Mouse (Mus musculus) limb, embryonic 15.5 days (tissue): ENCODE measurements around the gene Gm10974. TPM values are rescaled to one million over a fixed set of nuclear protein-coding genes. Genes with fewer than 3 reads are reported as not detected.

Source experiments
- ATAC-seq: fragments of 200-750 bp; cut with Nextera tagmentation; 2 replicates; pipeline ENCODE4 v1.8.0; 2017; ENCODE audit warnings: low read depth, moderate TSS enrichment; ENCODE audit not compliant: insufficient number of reproducible peaks, low FRiP score, low TSS enrichment
- H3K27ac ChIP-seq: fragments of 300-500 bp; sonication (generic); 2 replicates; pipeline ENCODE4 v1.5.1; 2015; ENCODE audit warnings: moderate library complexity, mild to moderate bottlenecking, inconsistent platforms
- H3K27me3 ChIP-seq: fragments of 300-500 bp; sonication (generic); 2 replicates; pipeline ENCODE4 v1.6.1; 2015; ENCODE audit warnings: inconsistent platforms
- H3K36me3 ChIP-seq: fragments of 300-500 bp; sonication (generic); 2 replicates; pipeline ENCODE4 v1.6.1; 2015; ENCODE audit warnings: inconsistent platforms
- H3K4me1 ChIP-seq: fragments of 300-500 bp; sonication (generic); 2 replicates; pipeline ENCODE4 v1.6.1; 2015; ENCODE audit warnings: inconsistent platforms
- H3K4me2 ChIP-seq: fragments of 300-500 bp; sonication (generic); 2 replicates; pipeline ENCODE4 v1.6.1; 2015; ENCODE audit warnings: mild to moderate bottlenecking, inconsistent platforms
- H3K4me3 ChIP-seq: fragments of 300-500 bp; sonication (generic); 2 replicates; pipeline ENCODE4 v1.5.1; 2015; ENCODE audit warnings: mild to moderate bottlenecking, inconsistent platforms
- H3K9ac ChIP-seq: fragments of 300-500 bp; sonication (generic); 2 replicates; pipeline ENCODE4 v1.6.1; 2015; ENCODE audit warnings: inconsistent platforms
- H3K9me3 ChIP-seq: fragments of 300-500 bp; sonication (generic); 2 replicates; pipeline ENCODE4 v1.6.1; 2016; ENCODE audit warnings: inconsistent platforms
- WGBS: fragments of 180-500 bp; shearing (Covaris S2); methylation state at CpG from one replicate; pipeline ENCODE4 v1.1.7; 2015; 5-methylcytosine and 5-hydroxymethylcytosine counted together
- polyA plus RNA-seq: library from polyadenylated mRNA; unstranded; fragments of >200 nt; fragmentation: Nextera tagmentation; extraction: Ambion mirVana; gene quantifications from 2 replicates; pipeline ENCODE4 v1.2.1, GENCODE M21; 2015

Gm10974 gene
- polyA plus RNA-seq: not detected in 2 replicates

GRCm38 (mm10) chr7:66365904-66366303, at the start of gene Gm10974:
TSS of gene Gm10974 (plus strand) at chr7:66365905.
- Histone ChIP-seq H3K4me1 (peaks cover 14% of the 10 kb centered on the region; the same call in 1 of the 2 replicates), H3K9ac (no peak within 1 kb of the TSS), H3K4me2 (no peak within 1 kb of the TSS), H3K27ac (peak within 1 kb of the TSS; percentile 11; the same call in 1 of the 2 replicates), H3K36me3 (peaks cover 6% of the 10 kb centered on the region; the same call in 1 of the 2 replicates), H3K27me3 (no peaks in the 10 kb centered on the region), H3K9me3 (no peaks in the 10 kb centered on the region), H3K4me3 (no peak within 1 kb of the TSS)
- WGBS: 34% methylated on average over 2 of the region's 2 CpGs
- no peak for ATAC-seq

- no peak overlapping the region for H3K4me2 ChIP-seq
- peaks cover 4% of the 10 kb centered on the region; the same call in 1 of the 2 replicates for H3K36me3 ChIP-seq
- no peaks in the 10 kb centered on the region for H3K9me3 ChIP-seq
- H3K27me3 ChIP-seq: no peaks in the 10 kb centered on the region
- ATAC-seq: no peak
- no peak overlapping the region for H3K4me3 ChIP-seq
- H3K9ac ChIP-seq: no peak overlapping the region
- peak overlapping the region; percentile 76 for H3K27ac ChIP-seq
- peaks cover 10% of the 10 kb centered on the region for H3K4me1 ChIP-seq
- WGBS: 32% methylated on average over 6 of the region's 6 CpGs
Measured at GRCm38 (mm10) chr7:66318147-66318546, 47.6 kb upstream of the Gm10974 start.

- 31% methylated on average over 5 of the region's 5 CpGs for WGBS
- H3K9ac ChIP-seq: no peak overlapping the region
- no peak overlapping the region for H3K4me3 ChIP-seq
- peaks cover 14% of the 10 kb centered on the region for H3K4me1 ChIP-seq
- no peaks in the 10 kb centered on the region for H3K36me3 ChIP-seq
- H3K27ac ChIP-seq: peak overlapping the region; percentile 40; the same call in 1 of the 2 replicates
- H3K4me2 ChIP-seq: no peak overlapping the region
- no peaks in the 10 kb centered on the region for H3K27me3 ChIP-seq
- no peaks in the 10 kb centered on the region for H3K9me3 ChIP-seq
- ATAC-seq: no peak
Measured at GRCm38 (mm10) chr7:66320996-66321395, 44.7 kb upstream of the Gm10974 start.

- ATAC-seq: no peak
- Histone ChIP-seq H3K4me1 (peaks cover 14% of the 10 kb centered on the region), H3K4me3 (no peak overlapping the region), H3K27ac (peak overlapping the region; percentile 47; the same call in 1 of the 2 replicates), H3K27me3 (no peaks in the 10 kb centered on the region), H3K4me2 (no peak overlapping the region), H3K9ac (no peak overlapping the region), H3K36me3 (no peaks in the 10 kb centered on the region), H3K9me3 (no peaks in the 10 kb centered on the region)
- 62% methylated on average over 9 of the region's 9 CpGs for WGBS
Measured at GRCm38 (mm10) chr7:66323252-66324015, 42.3 kb upstream of the Gm10974 start.

- Histone ChIP-seq H3K36me3 (no peaks in the 10 kb centered on the region), H3K4me2 (no peak overlapping the region), H3K9me3 (no peaks in the 10 kb centered on the region), H3K9ac (no peak overlapping the region), H3K4me1 (peaks cover 18% of the 10 kb centered on the region), H3K27me3 (no peaks in the 10 kb centered on the region), H3K27ac (no peak overlapping the region), H3K4me3 (no peak overlapping the region)
- 64% methylated on average over 3 of the region's 3 CpGs for WGBS
- no peak for ATAC-seq
Measured at GRCm38 (mm10) chr7:66325419-66326053, 40.2 kb upstream of the Gm10974 start.

- Histone ChIP-seq H3K9ac (no peak overlapping the region), H3K4me2 (no peak overlapping the region), H3K36me3 (peaks cover under 1% of the 10 kb centered on the region; the same call in 1 of the 2 replicates), H3K27ac (no peak overlapping the region), H3K4me1 (peaks cover 17% of the 10 kb centered on the region), H3K9me3 (no peaks in the 10 kb centered on the region), H3K27me3 (no peaks in the 10 kb centered on the region), H3K4me3 (no peak overlapping the region)
- 91% methylated on average over 2 of the region's 2 CpGs for WGBS
- no peak for ATAC-seq
Measured at GRCm38 (mm10) chr7:66327516-66327915, 38.2 kb upstream of the Gm10974 start.

GRCm38 (mm10) chr7:66330610-66331009, 35.1 kb upstream of the Gm10974 start:
- no peak overlapping the region for H3K9ac ChIP-seq
- no peak overlapping the region for H3K4me2 ChIP-seq
- H3K9me3 ChIP-seq: no peaks in the 10 kb centered on the region
- no peak overlapping the region for H3K4me3 ChIP-seq
- 67% methylated on average over 9 of the region's 9 CpGs for WGBS
- H3K27ac ChIP-seq: no peak overlapping the region
- H3K36me3 ChIP-seq: peaks cover 16% of the 10 kb centered on the region; the same call in 1 of the 2 replicates
- peaks cover 11% of the 10 kb centered on the region for H3K4me1 ChIP-seq
- no peaks in the 10 kb centered on the region for H3K27me3 ChIP-seq
- no peak for ATAC-seq

- H3K4me3 ChIP-seq: no peak overlapping the region
Measured at GRCm38 (mm10) chr7:66332340-66332739, 33.4 kb upstream of the Gm10974 start.

GRCm38 (mm10) chr7:66333906-66334500, 31.7 kb upstream of the Gm10974 start:
- WGBS: 85% methylated on average over 4 of the region's 4 CpGs
- H3K27ac ChIP-seq: no peak overlapping the region
- H3K36me3 ChIP-seq: peaks cover 16% of the 10 kb centered on the region; the same call in 1 of the 2 replicates
- H3K9ac ChIP-seq: no peak overlapping the region
- no peak overlapping the region for H3K4me3 ChIP-seq
- no peaks in the 10 kb centered on the region for H3K27me3 ChIP-seq
- no peak overlapping the region for H3K4me2 ChIP-seq
- H3K4me1 ChIP-seq: peaks cover 10% of the 10 kb centered on the region; the same call in 1 of the 2 replicates
- no peaks in the 10 kb centered on the region for H3K9me3 ChIP-seq
- no peak for ATAC-seq

More at GRCm38 (mm10) chr7:66332340-66332739, 33.4 kb upstream of the Gm10974 start:
- no peak for ATAC-seq
- peaks cover 10% of the 10 kb centered on the region; the same call in 1 of the 2 replicates for H3K4me1 ChIP-seq
- no peak overlapping the region for H3K27ac ChIP-seq
- 90% methylated on average over 8 of the region's 8 CpGs for WGBS
- H3K27me3 ChIP-seq: no peaks in the 10 kb centered on the region
- no peak overlapping the region for H3K4me2 ChIP-seq
- H3K36me3 ChIP-seq: peaks cover 16% of the 10 kb centered on the region; the same call in 1 of the 2 replicates
- no peak overlapping the region for H3K9ac ChIP-seq
- H3K9me3 ChIP-seq: no peaks in the 10 kb centered on the region

- WGBS: 91% methylated on average over 2 of the region's 2 CpGs
- no peak for ATAC-seq
- Histone ChIP-seq H3K4me1 (peaks cover 8% of the 10 kb centered on the region), H3K36me3 (peaks cover 22% of the 10 kb centered on the region), H3K27me3 (no peaks in the 10 kb centered on the region), H3K4me2 (no peak overlapping the region), H3K4me3 (no peak overlapping the region), H3K27ac (no peak overlapping the region), H3K9ac (no peak overlapping the region), H3K9me3 (no peaks in the 10 kb centered on the region)
Measured at GRCm38 (mm10) chr7:66336955-66337354, 28.8 kb upstream of the Gm10974 start.

GRCm38 (mm10) chr7:66339625-66340024, 26.1 kb upstream of the Gm10974 start:
- Histone ChIP-seq H3K27ac (peak overlapping the region; percentile 54), H3K9me3 (no peaks in the 10 kb centered on the region), H3K36me3 (peaks cover 6% of the 10 kb centered on the region; the same call in 1 of the 2 replicates), H3K9ac (no peak overlapping the region), H3K4me1 (peaks cover 8% of the 10 kb centered on the region), H3K4me3 (no peak overlapping the region), H3K4me2 (no peak overlapping the region), H3K27me3 (no peaks in the 10 kb centered on the region)
- ATAC-seq: no peak
- WGBS: 22% methylated on average over 5 of the region's 5 CpGs
